Mouse (Mus musculus): Measurements from ENCODE around the gene Zfp523. TPM values are rescaled to one million over a fixed set of nuclear protein-coding genes. Genes with fewer than 3 reads are reported as not detected.

Zfp523 gene
- polyA plus RNA-seq, 1 experiment = 69.0 TPM

DNA sequence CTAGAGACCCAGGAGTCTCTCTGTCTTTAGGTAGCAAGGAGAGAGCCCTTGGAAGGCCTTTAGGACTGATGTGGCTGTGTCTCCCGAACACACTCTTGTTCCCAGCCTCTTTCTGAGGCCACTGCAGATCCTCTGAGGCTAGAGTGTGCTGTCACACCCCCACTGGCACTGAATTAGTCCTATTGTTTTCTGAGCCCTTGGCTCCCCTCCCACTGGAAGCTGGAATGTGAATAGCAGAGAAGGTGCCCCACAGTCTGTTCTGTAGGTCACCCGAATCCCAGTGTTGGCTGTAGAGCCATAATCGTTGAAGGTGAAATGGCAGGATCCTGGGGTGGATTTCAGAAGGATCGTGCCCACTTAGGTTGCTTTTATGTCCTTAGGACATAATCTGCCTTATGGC, 3.4 kb downstream of the Zfp523 start:
- WGBS = 53% methylated on average over 4 of the region's 4 CpGs
- Histone ChIP-seq H3K4me3 (replicated peaks; ENCODE audit: extremely low read depth, low read depth, low read length) (no peak overlapping the region), H3K4me1 (ENCODE audit: control insufficient read depth, insufficient read depth, low read length) (peaks cover 10% of the 10 kb centered on the region)
- TF ChIP-seq CTCF (IDR thresholded peaks at IDR 0.05; ENCODE audit: insufficient read depth, low read length) = no peak
- no peak for TF ChIP-seq POLR2A (IDR thresholded peaks at IDR 0.05; ENCODE audit: borderline replicate concordance, extremely low read depth, low read depth, low read length)
- no peak for DNase-seq

DNA sequence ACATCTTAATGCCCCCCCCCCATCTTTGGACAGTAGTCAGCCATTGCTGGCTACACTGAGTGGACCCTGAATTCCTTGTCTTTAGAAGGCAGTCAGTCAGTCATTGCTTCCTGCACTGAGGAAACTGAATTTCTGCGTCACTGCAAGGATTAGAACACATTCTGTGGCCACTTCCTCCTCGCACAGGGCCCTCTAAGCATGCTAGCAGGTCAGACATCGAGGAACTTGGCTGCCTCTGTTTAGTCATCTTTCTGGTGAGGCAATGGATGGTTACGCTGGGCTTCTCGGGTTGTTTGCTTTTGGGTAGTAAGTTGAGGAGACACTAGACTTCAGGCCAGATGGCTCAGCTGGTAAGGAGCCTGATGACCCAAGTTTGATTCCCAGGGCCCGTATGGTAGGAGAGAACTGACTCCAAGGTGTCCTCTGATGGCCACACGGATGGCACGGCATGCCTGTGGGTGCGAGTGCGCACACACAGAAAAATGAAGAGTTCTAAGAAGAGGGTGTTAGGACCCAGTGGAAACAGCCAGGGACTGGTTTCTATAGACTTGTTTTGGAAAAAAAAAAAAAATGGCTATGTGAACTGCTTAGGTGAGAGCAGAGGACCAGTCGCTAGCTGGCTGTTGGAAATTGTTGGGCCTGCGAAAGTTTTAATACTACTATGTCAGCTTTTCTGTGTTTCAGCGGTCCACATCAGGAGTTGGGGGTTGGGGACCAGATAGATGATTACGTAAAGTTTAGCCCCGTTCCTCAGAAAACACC, 4.0 kb downstream of the Zfp523 start:
- no peak overlapping the region for H3K4me3 ChIP-seq (replicated peaks; ENCODE audit: extremely low read depth, low read depth, low read length)
- H3K4me1 ChIP-seq (ENCODE audit: control insufficient read depth, insufficient read depth, low read length) = peaks cover 10% of the 10 kb centered on the region
- 75% methylated on average over 15 of the region's 15 CpGs for WGBS
- TF ChIP-seq CTCF (IDR thresholded peaks at IDR 0.05; ENCODE audit: insufficient read depth, low read length) = no peak
- no peak for TF ChIP-seq POLR2A (IDR thresholded peaks at IDR 0.05; ENCODE audit: borderline replicate concordance, extremely low read depth, low read depth, low read length)
- DNase-seq = no peak

DNA sequence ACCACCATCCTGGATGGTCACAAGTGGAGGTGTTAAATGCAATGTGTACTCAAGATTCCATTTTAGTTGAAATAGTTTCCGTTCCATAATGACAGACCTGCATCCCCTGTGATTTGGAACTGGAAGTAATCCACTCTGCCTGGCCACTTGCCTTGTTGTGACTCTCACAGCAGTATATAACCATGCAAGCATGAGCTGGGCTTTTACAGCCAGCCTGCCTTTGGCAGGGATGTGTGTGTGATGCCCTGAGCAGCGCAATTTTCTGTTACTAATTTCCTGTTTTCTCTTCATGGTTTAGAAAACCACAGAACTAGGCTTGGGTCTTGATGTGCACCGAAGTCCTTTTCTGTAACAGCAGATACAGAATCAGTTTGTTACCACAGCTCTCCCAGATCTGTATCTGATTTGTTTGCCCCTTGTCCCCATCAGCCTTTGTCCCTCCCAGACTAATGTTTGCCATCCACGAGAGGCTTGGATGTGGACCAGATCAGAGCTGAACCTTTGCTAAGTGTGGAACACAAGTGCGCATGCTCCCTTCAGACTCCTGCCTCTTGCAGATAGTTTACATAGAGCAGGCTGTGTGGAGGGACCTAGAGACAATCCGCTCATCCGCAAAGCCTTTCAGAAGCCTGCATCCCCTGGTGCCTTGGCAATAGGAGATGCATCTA, 8.2 kb downstream of the Zfp523 start:
- peaks cover 5% of the 10 kb centered on the region; the same call in 1 of the 2 replicates for H3K4me1 ChIP-seq (ENCODE audit: control insufficient read depth, insufficient read depth, low read length)
- TF ChIP-seq POLR2A (IDR thresholded peaks at IDR 0.05; ENCODE audit: borderline replicate concordance, extremely low read depth, low read depth, low read length) (no peak), CTCF (IDR thresholded peaks at IDR 0.05; ENCODE audit: insufficient read depth, low read length) (no peak)
- H3K4me3 ChIP-seq (replicated peaks; ENCODE audit: extremely low read depth, low read depth, low read length) = no peak overlapping the region
- no peak for DNase-seq
- WGBS = 65% methylated on average over 7 of the region's 7 CpGs

DNA sequence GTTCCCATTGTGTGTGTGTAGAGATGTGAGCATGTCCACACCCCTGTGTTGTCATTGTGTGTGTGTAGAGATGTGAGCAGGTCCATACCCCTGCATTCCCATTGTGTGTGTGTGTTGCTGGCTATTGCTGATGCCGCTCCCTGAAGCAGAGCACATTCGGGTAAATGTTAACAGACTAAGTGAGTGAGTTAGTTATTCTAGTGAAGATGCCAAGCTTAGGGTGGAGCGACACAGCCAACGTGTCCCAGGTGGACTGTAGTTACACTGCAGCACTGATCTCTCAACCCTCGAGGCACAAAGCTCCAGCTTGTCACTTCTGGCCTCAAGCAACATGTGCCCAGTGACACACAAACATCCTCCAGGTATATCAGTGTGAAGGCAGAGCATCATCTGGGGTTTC, 11.4 kb downstream of the Zfp523 start:
- TF ChIP-seq CTCF (IDR thresholded peaks at IDR 0.05; ENCODE audit: insufficient read depth, low read length) (no peak), POLR2A (IDR thresholded peaks at IDR 0.05; ENCODE audit: borderline replicate concordance, extremely low read depth, low read depth, low read length) (no peak)
- DNase-seq = no peak
- Histone ChIP-seq H3K4me1 (ENCODE audit: control insufficient read depth, insufficient read depth, low read length) (peaks cover 5% of the 10 kb centered on the region; the same call in 1 of the 2 replicates), H3K4me3 (replicated peaks; ENCODE audit: extremely low read depth, low read depth, low read length) (no peak overlapping the region)
- WGBS = 89% methylated on average over 5 of the region's 5 CpGs

DNA sequence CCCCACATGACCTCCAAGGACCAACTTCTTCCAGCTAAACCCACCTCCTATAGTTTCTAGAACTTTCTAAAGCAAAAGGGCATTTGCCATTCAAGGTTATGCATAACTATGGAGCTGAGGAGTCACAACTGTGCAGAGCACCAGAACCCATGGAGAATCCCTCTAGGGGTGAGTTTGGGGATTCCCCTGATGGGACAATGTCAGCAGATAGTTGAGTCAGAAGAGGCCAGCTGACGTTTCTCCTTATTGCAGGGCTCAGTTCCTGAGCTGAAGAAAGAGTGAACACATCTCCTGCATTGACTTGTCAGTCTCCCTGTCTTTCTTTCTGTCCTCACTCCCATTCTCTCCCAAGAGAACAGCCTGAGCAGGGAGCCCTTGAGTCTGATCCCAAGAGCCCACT, 15.8 kb downstream of the Zfp523 start:
- TF ChIP-seq CTCF (IDR thresholded peaks at IDR 0.05; ENCODE audit: insufficient read depth, low read length) (no peak), POLR2A (IDR thresholded peaks at IDR 0.05; ENCODE audit: borderline replicate concordance, extremely low read depth, low read depth, low read length) (no peak)
- H3K4me1 ChIP-seq (ENCODE audit: control insufficient read depth, insufficient read depth, low read length) = no peaks in the 10 kb centered on the region
- DNase-seq = no peak
- no peak overlapping the region for H3K4me3 ChIP-seq (replicated peaks; ENCODE audit: extremely low read depth, low read depth, low read length)
- 29% methylated on average over 1 of the region's 1 CpGs for WGBS

DNA sequence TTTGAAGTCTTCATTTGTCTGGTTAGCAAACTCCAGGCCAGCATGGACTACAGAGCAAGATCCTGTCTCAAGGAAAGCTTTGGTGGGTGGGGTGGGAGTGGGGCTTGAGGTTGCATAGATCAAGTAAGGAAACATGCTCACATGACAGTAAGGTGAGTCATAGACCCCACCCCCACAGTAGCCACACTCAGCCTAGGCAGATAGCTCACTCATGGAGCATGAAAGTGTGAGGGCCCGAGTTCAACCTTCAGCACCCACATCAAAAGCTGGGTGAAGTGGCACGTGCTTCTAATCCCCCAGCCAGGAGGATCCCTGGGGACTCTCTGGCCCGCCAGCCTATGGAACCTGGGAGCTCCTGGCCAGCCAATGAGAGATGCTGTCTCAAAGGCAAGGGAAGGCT, 16.6 kb downstream of the Zfp523 start:
- Histone ChIP-seq H3K4me3 (replicated peaks; ENCODE audit: extremely low read depth, low read depth, low read length) (no peak overlapping the region), H3K4me1 (ENCODE audit: control insufficient read depth, insufficient read depth, low read length) (no peaks in the 10 kb centered on the region)
- TF ChIP-seq POLR2A (IDR thresholded peaks at IDR 0.05; ENCODE audit: borderline replicate concordance, extremely low read depth, low read depth, low read length) (no peak), CTCF (IDR thresholded peaks at IDR 0.05; ENCODE audit: insufficient read depth, low read length) (no peak)
- WGBS = 82% methylated on average over 3 of the region's 3 CpGs
- DNase-seq = no peak

DNA sequence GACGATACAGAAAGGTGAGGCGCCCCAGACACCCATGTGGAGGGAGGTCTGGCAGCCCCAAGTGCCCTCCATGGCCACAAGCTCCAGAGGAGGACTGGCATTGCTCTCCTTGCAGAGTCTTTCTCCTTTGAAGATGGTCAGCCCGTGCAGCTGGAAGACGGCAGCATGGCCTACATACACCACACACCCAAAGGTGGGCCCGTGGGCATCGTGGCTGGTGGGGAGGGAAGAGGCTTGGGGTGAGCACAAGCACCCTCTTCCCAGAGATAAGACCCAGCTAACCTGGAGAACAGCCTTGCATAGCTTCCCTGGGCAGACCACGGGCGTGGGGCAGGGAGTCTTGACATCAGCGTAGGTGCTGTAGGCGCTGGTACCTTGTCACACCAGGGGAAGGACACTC, 18.1 kb downstream of the Zfp523 start:
- Histone ChIP-seq H3K4me1 (ENCODE audit: control insufficient read depth, insufficient read depth, low read length) (no peaks in the 10 kb centered on the region), H3K4me3 (replicated peaks; ENCODE audit: extremely low read depth, low read depth, low read length) (no peak overlapping the region)
- WGBS = 94% methylated on average over 10 of the region's 10 CpGs
- DNase-seq = no peak
- TF ChIP-seq POLR2A (IDR thresholded peaks at IDR 0.05; ENCODE audit: borderline replicate concordance, extremely low read depth, low read depth, low read length) = no peak
- TF ChIP-seq CTCF (IDR thresholded peaks at IDR 0.05; ENCODE audit: insufficient read depth, low read length) = no peak

DNA sequence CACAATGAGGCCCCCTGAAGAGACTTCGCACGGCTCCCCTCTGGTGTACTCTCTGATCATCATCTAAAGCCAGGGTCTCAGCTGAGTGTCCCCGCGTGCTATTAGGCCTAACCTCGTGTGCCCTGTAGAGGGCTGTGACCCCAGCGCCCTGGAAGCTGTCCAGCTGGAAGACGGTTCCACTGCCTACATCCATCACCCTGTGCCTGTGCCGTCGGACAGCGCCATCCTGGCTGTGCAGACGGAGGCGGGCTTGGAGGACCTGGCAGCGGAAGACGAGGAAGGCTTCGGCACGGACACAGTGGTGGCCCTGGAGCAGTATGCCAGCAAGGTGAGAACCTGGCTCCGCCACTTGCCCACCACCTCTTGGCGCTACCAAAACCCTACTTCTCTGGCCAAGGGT, 20.7 kb downstream of the Zfp523 start:
- Histone ChIP-seq H3K4me3 (replicated peaks; ENCODE audit: extremely low read depth, low read depth, low read length) (no peak overlapping the region), H3K4me1 (ENCODE audit: control insufficient read depth, insufficient read depth, low read length) (no peaks in the 10 kb centered on the region)
- TF ChIP-seq CTCF (IDR thresholded peaks at IDR 0.05; ENCODE audit: insufficient read depth, low read length) (no peak), POLR2A (IDR thresholded peaks at IDR 0.05; ENCODE audit: borderline replicate concordance, extremely low read depth, low read depth, low read length) (no peak)
- 61% methylated on average over 18 of the region's 18 CpGs for WGBS
- no peak for DNase-seq

DNA sequence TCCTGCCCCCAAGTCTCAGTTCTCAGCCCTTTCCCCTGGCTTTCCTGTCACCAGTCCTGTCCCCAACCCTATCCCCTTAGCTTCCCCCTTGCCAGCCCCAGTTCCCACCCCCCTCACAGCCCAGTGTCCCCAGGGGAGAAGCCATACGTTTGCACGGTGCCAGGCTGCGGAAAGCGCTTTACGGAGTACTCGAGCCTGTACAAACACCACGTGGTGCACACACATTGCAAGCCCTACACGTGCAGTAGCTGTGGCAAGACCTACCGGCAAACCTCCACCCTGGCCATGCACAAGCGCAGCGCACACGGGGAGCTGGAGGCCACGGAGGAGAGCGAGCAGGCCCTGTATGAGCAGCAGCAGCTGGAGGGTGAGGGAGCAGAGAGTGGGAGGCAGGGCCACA, 25.1 kb downstream of the Zfp523 start:
- TF ChIP-seq CTCF (IDR thresholded peaks at IDR 0.05; ENCODE audit: insufficient read depth, low read length) (no peak), POLR2A (IDR thresholded peaks at IDR 0.05; ENCODE audit: borderline replicate concordance, extremely low read depth, low read depth, low read length) (no peak)
- no peak for DNase-seq
- 77% methylated on average over 14 of the region's 14 CpGs for WGBS

More for the DNA sequence above, 25.1 kb downstream of the Zfp523 start:
- Histone ChIP-seq H3K4me1 (ENCODE audit: control insufficient read depth, insufficient read depth, low read length) (no peaks in the 10 kb centered on the region), H3K4me3 (replicated peaks; ENCODE audit: extremely low read depth, low read depth, low read length) (no peak overlapping the region)
